Mouse (Mus musculus) hindbrain, embryonic 11.5 days (tissue): ENCODE data around the gene Acsbg1. TPM values are rescaled to one million over a fixed set of nuclear protein-coding genes. Genes with fewer than 3 reads are reported as not detected.
"Not testable (repeated sequence)": the region's sequence is repeated elsewhere in the genome, so short reads cannot be mapped to it uniquely, and the experiment has no call there.

Experiments used
- ATAC-seq: fragments of 200-750 bp; cut with Nextera tagmentation; 2 replicates; pipeline ENCODE4 v1.8.0; 2017; ENCODE audit warnings: mild to moderate bottlenecking, moderate TSS enrichment, moderate library complexity; ENCODE audit not compliant: low FRiP score
- DNase-seq: peaks from one replicate; pipeline ENCODE4 v3.0.0-alpha.2; 2015; ENCODE audit warnings: low spot score
- H3K27ac ChIP-seq: fragments of 300-500 bp; sonication (generic); 2 replicates; pipeline ENCODE4 v1.5.1; 2014; ENCODE audit warnings: mild to moderate bottlenecking, low read depth, low read length
- H3K27me3 ChIP-seq: fragments of 300-500 bp; sonication (generic); 2 replicates; pipeline ENCODE4 v1.6.1; 2014; ENCODE audit warnings: mild to moderate bottlenecking, low read length, moderate library complexity, mixed read lengths; ENCODE audit not compliant: control insufficient read depth, insufficient read depth
- H3K36me3 ChIP-seq: fragments of 300-500 bp; sonication (generic); 2 replicates; pipeline ENCODE4 v1.6.1; 2014; ENCODE audit warnings: mild to moderate bottlenecking, low read length, moderate library complexity, mixed read lengths; ENCODE audit not compliant: control insufficient read depth, insufficient read depth
- H3K4me1 ChIP-seq: fragments of 300-500 bp; sonication (generic); replicated peaks from 2 replicates; pipeline ENCODE4 v1.6.1; 2014; ENCODE audit warnings: low read length, mixed read lengths; ENCODE audit not compliant: control insufficient read depth, insufficient read depth
- H3K4me2 ChIP-seq: fragments of 300-500 bp; sonication (generic); replicated peaks from 2 replicates; pipeline ENCODE4 v1.6.1; 2014; ENCODE audit warnings: mild to moderate bottlenecking, low read depth, low read length
- H3K4me3 ChIP-seq: fragments of 300-500 bp; sonication (generic); 2 replicates; pipeline ENCODE4 v1.5.1; 2014; ENCODE audit warnings: low read depth, low read length
- H3K9ac ChIP-seq: fragments of 300-500 bp; sonication (generic); 2 replicates; pipeline ENCODE4 v1.6.1; 2014; ENCODE audit warnings: low read depth, low read length
- H3K9me3 ChIP-seq: fragments of 300-500 bp; sonication (generic); 2 replicates; pipeline ENCODE4 v1.6.1; 2016; ENCODE audit warnings: low read length; ENCODE audit not compliant: control insufficient read depth
- WGBS: fragments of 180-500 bp; shearing (Covaris S2); extraction: QIAGEN DNeasy Blood & Tissue Kit; methylation state at CpG from one replicate; pipeline ENCODE4 v1.1.7; 2014; 5-methylcytosine and 5-hydroxymethylcytosine counted together
- polyA plus RNA-seq: library from polyadenylated mRNA; unstranded; fragments of >200 nt; fragmentation: Nextera tagmentation; extraction: Ambion mirVana; gene quantifications from 2 replicates; pipeline ENCODE4 v1.2.1, GENCODE M21; 2014

The Acsbg1 gene
- polyA plus RNA-seq, 1 experiment from 2014 or later, result 6.3 TPM

GRCm38 (mm10) chr9:54699345-54700173 lies 37.9 kb upstream of the Acsbg1 start:
- H3K9ac ChIP-seq, result peak overlapping the region; percentile 69
- H3K9me3 ChIP-seq, result no peaks in the 10 kb centered on the region
- no peak overlapping the region for H3K27ac ChIP-seq
- no peaks in the 10 kb centered on the region for H3K4me1 ChIP-seq
- 1% methylated on average over 81 of the region's 92 CpGs for WGBS
- peak overlapping the region; percentile 63 for H3K4me3 ChIP-seq
- H3K27me3 ChIP-seq, result peaks cover 27% of the 10 kb centered on the region
- H3K36me3 ChIP-seq, result no peaks in the 10 kb centered on the region
- DNase-seq (peak; percentile 78), ATAC-seq (peak; percentile 67)
- peak overlapping the region; percentile 94 for H3K4me2 ChIP-seq

DNA sequence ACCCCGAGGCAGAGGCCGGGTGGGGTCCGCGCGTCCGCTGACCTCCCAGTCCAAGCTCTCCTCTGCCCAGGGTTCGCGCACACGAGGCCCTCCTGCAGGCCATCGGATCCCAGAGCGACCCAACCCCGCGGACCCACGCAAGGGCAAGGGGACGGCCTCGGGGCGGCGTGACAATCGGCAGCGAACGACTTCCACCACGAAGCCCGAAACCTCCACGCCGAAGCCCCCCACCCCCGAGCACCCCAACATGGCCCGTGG lies 37.3 kb upstream of the Acsbg1 start:
- no peaks in the 10 kb centered on the region for H3K9me3 ChIP-seq
- WGBS, result 15% methylated on average over 16 of the region's 27 CpGs
- peak overlapping the region; percentile 94 for H3K4me2 ChIP-seq
- peak overlapping the region; percentile 69 for H3K9ac ChIP-seq
- H3K4me1 ChIP-seq, result no peaks in the 10 kb centered on the region
- H3K36me3 ChIP-seq, result no peaks in the 10 kb centered on the region
- H3K27ac ChIP-seq, result no peak overlapping the region
- peak overlapping the region; percentile 63 for H3K4me3 ChIP-seq
- ATAC-seq (peak; percentile 54), DNase-seq (no peak)
- H3K27me3 ChIP-seq, result peaks cover 27% of the 10 kb centered on the region

DNA sequence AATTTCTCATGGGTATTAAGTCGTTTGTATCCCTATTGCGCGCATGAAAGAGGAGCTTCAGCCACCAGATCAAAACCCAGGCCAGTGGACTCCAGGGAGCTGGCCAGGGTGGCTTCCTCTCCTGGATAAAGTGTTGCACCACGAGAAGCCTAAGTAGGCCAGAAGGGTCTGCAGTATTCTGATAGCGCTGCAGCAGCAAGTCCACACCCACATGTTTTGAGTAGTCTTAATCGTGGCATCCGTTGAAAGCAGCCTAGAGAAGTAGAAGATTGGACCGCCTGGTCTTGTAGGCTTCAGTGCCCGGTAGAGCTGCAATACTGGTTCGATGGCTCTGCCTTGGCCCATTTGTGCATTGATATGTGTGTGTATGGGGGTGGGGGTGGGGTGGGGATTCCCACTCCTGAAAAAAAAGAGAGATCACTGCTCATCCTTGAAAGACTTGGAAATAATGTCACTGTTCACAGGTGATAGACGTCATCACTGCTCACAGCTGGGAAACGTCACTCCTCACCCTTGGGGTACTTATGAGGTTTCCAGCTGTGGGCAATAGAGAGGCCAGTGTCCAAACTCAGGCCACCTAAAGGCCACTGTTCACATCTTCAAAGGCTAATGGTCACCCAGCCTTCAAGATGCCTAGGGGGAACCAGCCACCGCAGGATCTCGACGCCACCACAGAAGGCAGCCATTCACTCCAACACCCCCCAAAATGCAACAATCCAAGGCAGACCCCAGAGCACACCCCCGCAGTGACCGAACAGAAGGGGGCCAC lies 36.8 kb upstream of the Acsbg1 start, which contains the start of gene Dnaja4:
TSS of gene Dnaja4 (plus strand) at position 556 of the 769 bp plus-strand sequence.
- ATAC-seq, result peak; percentile 40
- Histone ChIP-seq H3K4me3 (peak within 1 kb of the TSS; percentile 63), H3K9ac (peak within 1 kb of the TSS; percentile 69), H3K36me3 (no peaks in the 10 kb centered on the region), H3K4me1 (no peaks in the 10 kb centered on the region), H3K4me2 (peak within 1 kb of the TSS; percentile 94), H3K27me3 (peaks cover 27% of the 10 kb centered on the region), H3K27ac (no peak within 1 kb of the TSS), H3K9me3 (no peaks in the 10 kb centered on the region)
- peak; percentile 22 for DNase-seq
- WGBS, result 68% methylated on average over 17 of the region's 17 CpGs

DNA sequence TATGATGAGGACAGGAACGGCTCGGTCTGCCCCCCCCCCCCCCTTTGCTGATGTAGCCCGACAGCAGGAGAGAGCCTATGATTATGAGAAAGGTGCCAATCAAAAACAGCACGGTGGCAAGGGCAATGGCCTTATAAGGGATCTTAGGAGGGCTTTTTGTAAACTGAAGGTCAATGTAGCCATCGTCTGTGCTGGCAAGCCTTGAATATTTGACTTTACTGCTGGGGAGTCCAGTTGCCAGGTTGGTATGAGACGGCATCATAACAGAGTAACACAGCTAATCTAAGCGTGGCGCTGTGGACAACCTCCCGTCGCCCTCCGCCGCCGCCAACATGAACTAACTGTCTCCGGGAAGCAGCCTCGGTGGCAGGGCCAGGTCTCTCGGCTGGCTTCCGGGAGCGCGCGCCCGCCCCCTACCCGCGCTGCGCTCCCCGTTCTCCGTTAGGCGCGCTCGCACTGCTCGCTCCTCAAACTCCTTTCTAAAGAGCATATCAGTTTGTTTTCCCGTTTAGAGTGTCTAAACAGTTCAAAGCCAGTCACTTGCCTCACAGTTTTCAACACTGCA lies 29.7 kb upstream of the Acsbg1 start:
- H3K36me3 ChIP-seq, H3K27me3 ChIP-seq, H3K9me3 ChIP-seq, ATAC-seq, H3K4me1 ChIP-seq, H3K27ac ChIP-seq: not testable (repeated sequence)
- H3K9ac ChIP-seq, result peak overlapping the region; percentile 37; the same call in 1 of the 2 replicates
- H3K4me3 ChIP-seq, result peak overlapping the region; percentile 20
- DNase-seq, result peak; percentile 50
- 5% methylated on average over 30 of the region's 31 CpGs for WGBS
- peak overlapping the region; percentile 45 for H3K4me2 ChIP-seq

GRCm38 (mm10) chr9:54690697-54691096 lies 29.0 kb upstream of the Acsbg1 start:
- WGBS, result 73% methylated on average over 2 of the region's 2 CpGs
- not testable (repeated sequence) for H3K9ac ChIP-seq, DNase-seq, H3K36me3 ChIP-seq, H3K27ac ChIP-seq, H3K27me3 ChIP-seq, H3K9me3 ChIP-seq, H3K4me2 ChIP-seq, H3K4me3 ChIP-seq, ATAC-seq, H3K4me1 ChIP-seq

DNA sequence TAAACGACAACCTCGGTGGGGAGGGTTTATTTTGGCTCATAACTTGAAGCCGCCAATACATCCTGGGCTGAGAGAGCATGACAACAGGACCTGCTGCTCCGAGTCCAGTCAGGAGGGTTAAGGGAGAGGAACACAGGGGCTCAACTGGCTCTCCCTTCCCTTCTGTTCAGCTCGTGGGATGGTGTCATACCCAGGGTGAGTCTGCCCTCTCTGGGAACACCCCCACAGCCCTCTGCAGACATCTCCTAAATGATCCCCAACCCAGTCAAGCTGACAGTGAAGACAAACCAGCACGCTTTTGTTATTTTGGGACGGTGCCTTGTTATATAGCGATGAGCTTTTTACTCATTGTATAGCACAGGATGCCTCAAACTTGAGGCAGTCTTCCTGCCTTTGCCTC lies 27.8 kb upstream of the Acsbg1 start:
- Histone ChIP-seq H3K4me2 (no peak overlapping the region), H3K4me1 (no peaks in the 10 kb centered on the region), H3K9me3 (no peaks in the 10 kb centered on the region), H3K27ac (no peak overlapping the region), H3K9ac (no peak overlapping the region), H3K36me3 (no peaks in the 10 kb centered on the region), H3K27me3 (0 out of 2 replicates have a peak, but pooled peaks cover 2% of the 10 kb centered on the region), H3K4me3 (no peak overlapping the region)
- 78% methylated on average over 8 of the region's 8 CpGs for WGBS
- no peak for DNase-seq
- no peak for ATAC-seq

DNA sequence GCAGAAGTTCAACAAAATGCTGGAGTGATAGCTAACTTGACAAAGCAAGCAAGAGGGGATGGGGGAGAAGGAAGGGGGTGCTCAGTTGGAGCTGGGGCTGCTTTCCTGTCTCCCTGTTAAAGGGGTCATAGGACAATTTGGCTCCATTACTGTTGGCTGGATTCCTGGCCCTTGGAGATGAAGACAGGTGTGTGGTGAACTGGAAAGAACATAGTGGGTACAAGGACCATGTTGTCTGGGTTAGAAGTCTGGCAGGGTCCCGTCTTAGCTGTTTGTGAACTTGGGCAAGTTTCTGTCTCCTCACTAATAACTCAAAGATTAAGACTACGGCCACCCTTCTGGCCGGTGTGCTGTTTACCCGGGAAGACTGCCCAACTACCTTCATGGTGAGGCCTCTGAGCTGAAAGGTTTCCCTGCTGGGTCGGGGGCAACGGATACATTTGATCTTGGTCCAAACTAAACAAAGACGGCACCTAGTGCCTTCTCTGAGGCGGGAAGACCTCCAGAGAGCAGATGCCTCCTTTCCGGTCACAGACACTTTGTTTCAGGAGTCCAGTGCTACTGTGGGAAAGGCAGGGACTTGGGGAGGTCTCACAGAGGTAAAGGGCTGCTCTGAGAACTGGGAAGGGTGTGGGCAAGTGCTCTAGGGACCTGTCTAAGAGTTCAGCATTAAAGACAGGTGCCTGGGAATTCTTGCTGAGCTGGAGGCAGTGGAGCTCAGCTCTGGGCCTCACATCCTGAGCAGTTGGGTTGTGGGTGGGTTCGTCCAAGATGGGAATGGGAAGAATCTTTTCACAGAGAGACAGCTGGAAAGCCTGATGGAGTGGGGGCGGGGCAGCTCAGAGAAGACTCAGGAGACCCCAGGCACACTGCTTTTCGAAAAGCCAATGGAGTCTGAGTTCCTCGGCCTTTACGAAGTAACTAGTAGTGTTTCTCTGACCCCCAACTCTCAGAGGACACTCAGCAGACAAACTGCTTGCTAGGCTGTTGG lies 25.9 kb upstream of the Acsbg1 start:
- DNase-seq (no peak), ATAC-seq (no peak)
- no peak overlapping the region for H3K4me3 ChIP-seq
- no peak overlapping the region for H3K4me2 ChIP-seq
- no peaks in the 10 kb centered on the region for H3K9me3 ChIP-seq
- WGBS, result 64% methylated on average over 14 of the region's 14 CpGs
- H3K9ac ChIP-seq, result no peak overlapping the region
- no peaks in the 10 kb centered on the region for H3K4me1 ChIP-seq
- no peaks in the 10 kb centered on the region for H3K36me3 ChIP-seq
- no peaks in the 10 kb centered on the region for H3K27me3 ChIP-seq
- no peak overlapping the region for H3K27ac ChIP-seq
